Mouse (Mus musculus) heart, postnatal 4 days (tissue): ENCODE results near the gene Fam187b. TPM values are rescaled to one million over a fixed set of nuclear protein-coding genes. Genes with fewer than 3 reads are reported as not detected.
"Not testable (repeated sequence)": the region's sequence is repeated elsewhere in the genome, so short reads cannot be mapped to it uniquely, and the experiment has no call there.

Experiments
- DNase-seq: peaks from one replicate; pipeline ENCODE4 v3.0.0; 2021
- total RNA-seq, 2 experiments: library from RNA; stranded (reverse); gene quantifications; 2 replicates each; pipeline ENCODE4 v1.2.3; 2021

Fam187b gene
- total RNA-seq = under 1 TPM; 0.36 TPM

GRCm38 (mm10) chr7:30973501-30974289 lies at the start of gene Fam187b:
Gene Fam187b, plus strand, starts transcription at chr7:30973790.
- DNase-seq = peak; percentile 93

GRCm38 (mm10) chr7:30924071-30924470 lies 49.5 kb upstream of the Fam187b start:
- no peak for DNase-seq

GRCm38 (mm10) chr7:30924581-30924980 lies 49.0 kb upstream of the Fam187b start, which contains the start of gene Hamp2:
Gene Hamp2, minus strand, starts transcription at chr7:30924681.
- DNase-seq = not testable (repeated sequence)

- DNase-seq = not testable (repeated sequence)
Observed at GRCm38 (mm10) chr7:30935422-30936099, 38.0 kb upstream of the Fam187b start.

GRCm38 (mm10) chr7:30940070-30940469 lies 33.5 kb upstream of the Fam187b start:
- DNase-seq = not testable (repeated sequence)

- DNase-seq = not testable (repeated sequence)
Observed at GRCm38 (mm10) chr7:30942365-30942764, 31.2 kb upstream of the Fam187b start.

GRCm38 (mm10) chr7:30943909-30944635 lies 29.5 kb upstream of the Fam187b start, which contains the start of gene Hamp:
Gene Hamp, minus strand, starts transcription at chr7:30944032.
- DNase-seq = no peak

GRCm38 (mm10) chr7:30944706-30945105 lies 28.9 kb upstream of the Fam187b start:
- DNase-seq = not testable (repeated sequence)

GRCm38 (mm10) chr7:30945466-30945865 lies 28.1 kb upstream of the Fam187b start:
- not testable (repeated sequence) for DNase-seq

- no peak for DNase-seq
Observed at GRCm38 (mm10) chr7:30945876-30946275, 27.7 kb upstream of the Fam187b start.

- DNase-seq = not testable (repeated sequence)
Observed at GRCm38 (mm10) chr7:30949902-30950301, 23.7 kb upstream of the Fam187b start.

- no peak for DNase-seq
Observed at GRCm38 (mm10) chr7:30952441-30953265, 20.9 kb upstream of the Fam187b start.

GRCm38 (mm10) chr7:30953459-30953858 lies 20.1 kb upstream of the Fam187b start:
- no peak for DNase-seq

GRCm38 (mm10) chr7:30954036-30954435 lies 19.6 kb upstream of the Fam187b start:
- DNase-seq = no peak

- no peak for DNase-seq
Observed at GRCm38 (mm10) chr7:30954971-30955520, 18.5 kb upstream of the Fam187b start.

GRCm38 (mm10) chr7:30955584-30956356 lies 17.8 kb upstream of the Fam187b start:
- peak; percentile 95 for DNase-seq

GRCm38 (mm10) chr7:30956357-30956751 lies 17.2 kb upstream of the Fam187b start:
- peak; percentile 52 for DNase-seq

- peak; percentile 84 for DNase-seq
Observed at GRCm38 (mm10) chr7:30956756-30957366, 16.7 kb upstream of the Fam187b start, which contains the start of gene Usf2. Gene Usf2, minus strand, starts transcription at chr7:30956803.

GRCm38 (mm10) chr7:30957367-30957783 lies 16.2 kb upstream of the Fam187b start:
- DNase-seq = peak; percentile 94
